Mouse (Mus musculus): Measurements from ENCODE around the gene Cdc42ep4. TPM values are rescaled to one million over a fixed set of nuclear protein-coding genes. Genes with fewer than 3 reads are reported as not detected.

Gene Cdc42ep4
- polyA plus RNA-seq, 1 experiment from 2014 or later, result 122 TPM

DNA sequence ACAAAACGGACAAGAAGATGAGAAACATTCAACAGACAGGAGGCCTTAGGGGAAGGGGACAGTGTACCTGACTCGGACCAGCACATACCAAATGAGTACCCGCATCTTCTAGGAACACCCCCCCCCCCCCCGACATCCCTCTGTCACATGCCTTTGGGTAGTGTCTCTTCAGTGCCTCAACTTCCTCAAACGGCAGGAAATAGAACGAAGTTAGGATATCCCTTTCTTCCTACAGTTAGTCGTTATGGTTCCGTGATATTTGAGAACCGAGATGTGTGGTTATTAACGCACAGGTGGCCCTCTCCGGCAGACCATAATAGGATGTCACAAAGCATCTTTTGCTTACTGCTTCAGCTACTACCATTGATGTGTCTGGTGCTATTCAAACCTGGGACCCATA lies 35.3 kb upstream of the Cdc42ep4 start:
- peak overlapping the region; percentile 61 for H3K4me2 ChIP-seq
- no peaks in the 10 kb centered on the region for H3K36me3 ChIP-seq
- 78% methylated on average over 11 of the region's 11 CpGs for WGBS
- H3K9me3 ChIP-seq, result no peaks in the 10 kb centered on the region
- H3K9ac ChIP-seq, result no peak overlapping the region
- H3K4me3 ChIP-seq, result no peak overlapping the region
- ATAC-seq (ENCODE audit: borderline replicate concordance, extremely low read depth, low FRiP score, low TSS enrichment), result no peak
- H3K27ac ChIP-seq, result peak overlapping the region; percentile 97
- H3K27me3 ChIP-seq, result no peaks in the 10 kb centered on the region
- H3K4me1 ChIP-seq, result peaks cover 78% of the 10 kb centered on the region

GRCm38 (mm10) chr11:113786395-113786794 lies 34.7 kb upstream of the Cdc42ep4 start:
- H3K27me3 ChIP-seq, result no peaks in the 10 kb centered on the region
- peaks cover 77% of the 10 kb centered on the region for H3K4me1 ChIP-seq
- H3K9me3 ChIP-seq, result no peaks in the 10 kb centered on the region
- H3K36me3 ChIP-seq, result no peaks in the 10 kb centered on the region
- H3K4me2 ChIP-seq, result peak overlapping the region; percentile 61
- no peak for ATAC-seq (ENCODE audit: borderline replicate concordance, extremely low read depth, low FRiP score, low TSS enrichment)
- peak overlapping the region; percentile 97 for H3K27ac ChIP-seq
- 37% methylated on average over 4 of the region's 4 CpGs for WGBS
- H3K9ac ChIP-seq, result peak overlapping the region; percentile 25
- peak overlapping the region; percentile 30 for H3K4me3 ChIP-seq

DNA sequence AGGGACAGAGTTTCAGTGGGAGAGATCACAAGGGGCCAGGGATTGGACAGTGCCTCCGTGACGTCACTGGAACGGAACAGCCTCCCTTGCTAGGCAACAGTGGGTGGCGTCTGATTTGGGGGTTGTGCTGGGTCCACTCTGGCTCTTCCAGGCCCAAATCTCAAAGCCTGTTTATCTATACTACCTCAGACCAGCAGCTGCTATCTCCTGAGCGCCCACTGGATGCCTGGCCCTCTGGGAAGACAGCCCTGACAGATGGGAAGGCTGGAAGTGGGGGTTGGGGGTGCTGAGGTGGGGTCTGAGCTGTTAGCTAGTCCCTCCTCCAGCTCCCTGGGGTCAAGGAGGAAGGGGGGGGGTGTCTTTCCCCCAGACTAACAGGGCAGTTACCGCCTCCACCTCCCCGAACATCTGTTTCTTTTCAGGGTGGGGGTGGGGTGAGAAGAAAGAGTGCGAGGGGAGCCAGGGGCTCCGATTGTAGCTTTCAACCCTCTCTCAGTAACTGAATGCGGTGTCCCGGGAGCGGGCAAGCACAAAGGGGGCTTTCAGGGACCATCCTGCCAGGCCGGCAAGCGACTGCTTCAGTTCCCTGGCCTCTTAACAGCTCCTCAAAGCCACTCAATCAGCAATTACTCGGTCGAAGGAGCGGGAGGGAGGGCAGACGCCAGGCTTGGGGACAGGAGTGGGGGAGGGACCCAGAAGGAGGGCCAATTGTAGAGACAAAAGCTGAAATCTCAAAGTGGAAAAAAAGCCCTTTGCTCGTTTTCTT lies 33.9 kb upstream of the Cdc42ep4 start:
- Histone ChIP-seq H3K9ac (peak overlapping the region; percentile 25), H3K36me3 (no peaks in the 10 kb centered on the region), H3K9me3 (no peaks in the 10 kb centered on the region), H3K4me3 (peak overlapping the region; percentile 30), H3K27me3 (no peaks in the 10 kb centered on the region), H3K27ac (peak overlapping the region; percentile 97), H3K4me1 (peaks cover 79% of the 10 kb centered on the region), H3K4me2 (peak overlapping the region; percentile 61)
- WGBS, result 6% methylated on average over 19 of the region's 19 CpGs
- ATAC-seq (ENCODE audit: borderline replicate concordance, extremely low read depth, low FRiP score, low TSS enrichment), result peak; percentile 76

DNA sequence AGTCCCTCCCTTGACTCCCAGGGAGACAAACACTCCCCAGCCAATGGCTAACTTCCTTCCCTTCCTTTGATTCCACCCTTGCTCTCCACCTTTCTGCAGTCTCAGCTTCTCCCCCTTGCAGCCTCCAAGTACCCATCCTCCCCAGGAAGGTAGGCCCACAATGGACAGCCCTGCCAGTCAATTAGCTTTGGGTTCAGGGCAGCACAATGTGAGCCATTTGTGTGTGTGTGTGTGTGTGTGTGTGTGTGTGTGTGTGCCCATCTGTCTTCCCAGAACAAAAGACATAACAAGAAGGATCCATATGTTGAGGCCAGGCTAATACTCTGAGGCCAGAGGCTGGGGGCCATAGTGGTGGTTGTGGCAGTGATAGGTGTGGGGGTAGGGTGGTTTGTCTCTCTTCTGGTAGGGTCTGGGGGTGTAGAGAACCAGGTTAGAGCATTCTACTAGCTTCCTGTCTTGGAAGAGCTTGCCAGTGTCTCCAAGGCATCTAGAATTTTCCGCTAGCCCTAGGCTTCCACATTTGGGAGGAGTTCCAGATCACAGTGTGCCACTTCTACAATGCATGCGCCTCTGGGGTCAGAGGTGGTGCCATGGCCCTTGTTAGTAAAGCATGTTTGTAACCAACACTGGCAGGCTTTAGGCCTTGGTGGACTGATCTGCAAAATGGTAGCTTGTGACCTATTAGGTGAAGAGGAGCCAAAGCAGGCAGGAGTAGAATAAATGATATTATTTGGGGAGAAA lies 33.1 kb upstream of the Cdc42ep4 start:
- Histone ChIP-seq H3K4me3 (no peak overlapping the region), H3K9me3 (no peaks in the 10 kb centered on the region), H3K27ac (peak overlapping the region; percentile 97), H3K27me3 (no peaks in the 10 kb centered on the region), H3K4me2 (peak overlapping the region; percentile 61), H3K36me3 (no peaks in the 10 kb centered on the region), H3K4me1 (peaks cover 83% of the 10 kb centered on the region), H3K9ac (no peak overlapping the region)
- WGBS, result 33% methylated on average over 2 of the region's 2 CpGs
- no peak for ATAC-seq (ENCODE audit: borderline replicate concordance, extremely low read depth, low FRiP score, low TSS enrichment)

GRCm38 (mm10) chr11:113782496-113782895 lies 30.8 kb upstream of the Cdc42ep4 start:
- WGBS, result 69% methylated on average over 2 of the region's 2 CpGs
- Histone ChIP-seq H3K9me3 (no peaks in the 10 kb centered on the region), H3K4me3 (no peak overlapping the region), H3K4me2 (no peak overlapping the region), H3K9ac (no peak overlapping the region), H3K4me1 (peaks cover 81% of the 10 kb centered on the region), H3K27ac (peak overlapping the region; percentile 60), H3K27me3 (no peaks in the 10 kb centered on the region), H3K36me3 (no peaks in the 10 kb centered on the region)
- no peak for ATAC-seq (ENCODE audit: borderline replicate concordance, extremely low read depth, low FRiP score, low TSS enrichment)

GRCm38 (mm10) chr11:113782006-113782405 lies 30.3 kb upstream of the Cdc42ep4 start:
- Histone ChIP-seq H3K36me3 (no peaks in the 10 kb centered on the region), H3K4me2 (no peak overlapping the region), H3K27me3 (no peaks in the 10 kb centered on the region), H3K9ac (no peak overlapping the region), H3K4me3 (no peak overlapping the region), H3K27ac (peak overlapping the region; percentile 60), H3K4me1 (peaks cover 81% of the 10 kb centered on the region), H3K9me3 (no peaks in the 10 kb centered on the region)
- ATAC-seq (ENCODE audit: borderline replicate concordance, extremely low read depth, low FRiP score, low TSS enrichment), result no peak
- WGBS, result 26% methylated on average over 2 of the region's 2 CpGs

DNA sequence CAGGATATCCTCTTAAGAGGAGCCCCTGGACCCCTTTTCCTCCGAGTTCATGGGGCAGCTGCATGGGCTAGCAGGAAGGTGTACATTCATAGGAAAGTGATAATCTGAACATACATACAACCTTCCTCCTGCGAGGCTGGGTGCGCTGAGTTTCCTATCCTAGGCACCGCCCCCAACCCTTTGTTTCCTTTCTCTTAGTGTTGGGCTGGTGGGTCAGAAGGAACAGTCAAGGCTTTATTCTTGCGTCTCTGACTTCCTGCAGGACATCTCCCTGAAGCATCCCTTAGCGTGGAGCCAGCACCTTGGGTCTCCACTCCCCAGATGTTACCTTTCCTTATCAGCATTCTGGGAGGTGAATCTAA lies 28.0 kb upstream of the Cdc42ep4 start:
- Histone ChIP-seq H3K27ac (peak overlapping the region; percentile 85; the same call in 1 of the 2 replicates), H3K4me2 (no peak overlapping the region; the same call in 1 of the 2 replicates), H3K9me3 (no peaks in the 10 kb centered on the region), H3K4me1 (peaks cover 64% of the 10 kb centered on the region), H3K27me3 (no peaks in the 10 kb centered on the region), H3K4me3 (no peak overlapping the region), H3K36me3 (no peaks in the 10 kb centered on the region), H3K9ac (no peak overlapping the region)
- no peak for ATAC-seq (ENCODE audit: borderline replicate concordance, extremely low read depth, low FRiP score, low TSS enrichment)
- WGBS, result 34% methylated on average over 6 of the region's 6 CpGs

DNA sequence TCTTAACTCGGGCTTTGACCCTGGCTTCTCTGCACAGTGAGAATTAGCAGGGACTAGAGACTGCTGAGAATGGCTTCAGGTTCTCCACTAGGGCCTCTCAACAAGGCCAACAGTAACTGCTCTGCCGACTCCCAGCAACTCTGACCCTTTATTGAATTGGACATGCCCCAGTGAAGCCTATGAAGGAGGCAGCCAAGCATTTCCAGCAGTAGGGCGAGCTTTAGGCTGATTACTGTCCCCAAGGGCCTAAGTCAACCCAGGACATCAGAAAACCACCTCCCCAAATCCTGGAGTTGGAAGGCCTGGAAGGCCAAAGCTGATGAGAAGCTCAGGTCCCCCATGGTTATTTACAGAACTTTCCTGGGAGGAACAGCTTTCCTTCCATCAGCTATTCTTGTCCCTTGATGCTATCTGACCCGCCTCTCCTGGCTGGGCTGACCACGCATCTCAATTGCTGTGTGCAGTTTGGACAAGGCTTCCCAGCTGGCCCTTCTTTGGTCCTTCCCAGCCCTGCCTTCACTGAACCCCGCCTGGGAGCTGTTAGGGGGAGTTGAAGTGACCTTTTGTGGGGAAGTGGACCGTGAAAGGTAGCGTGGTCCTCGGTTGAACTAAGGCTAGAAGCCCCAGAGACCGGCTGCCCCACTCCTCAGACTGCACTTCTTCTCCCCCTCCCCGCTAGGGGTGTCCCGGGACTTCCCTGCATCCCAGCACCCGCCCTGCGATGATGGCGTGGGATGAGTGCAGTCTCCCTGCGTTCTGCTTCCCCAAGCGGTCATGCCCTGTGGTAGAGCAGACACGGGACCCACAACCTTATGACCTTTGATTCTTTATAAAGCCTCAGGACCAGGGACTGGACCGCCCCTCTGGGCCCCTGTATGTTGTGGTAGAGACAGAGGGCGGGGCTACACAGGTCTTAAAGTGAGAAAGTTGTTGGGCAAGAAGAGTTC lies 27.3 kb upstream of the Cdc42ep4 start:
- 0 out of 2 replicates have a peak, but pooled peaks have one; percentile 7 for ATAC-seq (ENCODE audit: borderline replicate concordance, extremely low read depth, low FRiP score, low TSS enrichment)
- no peaks in the 10 kb centered on the region for H3K9me3 ChIP-seq
- H3K27me3 ChIP-seq, result no peaks in the 10 kb centered on the region
- no peak overlapping the region; the same call in 1 of the 2 replicates for H3K4me2 ChIP-seq
- no peak overlapping the region for H3K4me3 ChIP-seq
- peaks cover 59% of the 10 kb centered on the region for H3K4me1 ChIP-seq
- H3K27ac ChIP-seq, result peak overlapping the region; percentile 85
- 40% methylated on average over 20 of the region's 20 CpGs for WGBS
- H3K36me3 ChIP-seq, result no peaks in the 10 kb centered on the region
- no peak overlapping the region for H3K9ac ChIP-seq

DNA sequence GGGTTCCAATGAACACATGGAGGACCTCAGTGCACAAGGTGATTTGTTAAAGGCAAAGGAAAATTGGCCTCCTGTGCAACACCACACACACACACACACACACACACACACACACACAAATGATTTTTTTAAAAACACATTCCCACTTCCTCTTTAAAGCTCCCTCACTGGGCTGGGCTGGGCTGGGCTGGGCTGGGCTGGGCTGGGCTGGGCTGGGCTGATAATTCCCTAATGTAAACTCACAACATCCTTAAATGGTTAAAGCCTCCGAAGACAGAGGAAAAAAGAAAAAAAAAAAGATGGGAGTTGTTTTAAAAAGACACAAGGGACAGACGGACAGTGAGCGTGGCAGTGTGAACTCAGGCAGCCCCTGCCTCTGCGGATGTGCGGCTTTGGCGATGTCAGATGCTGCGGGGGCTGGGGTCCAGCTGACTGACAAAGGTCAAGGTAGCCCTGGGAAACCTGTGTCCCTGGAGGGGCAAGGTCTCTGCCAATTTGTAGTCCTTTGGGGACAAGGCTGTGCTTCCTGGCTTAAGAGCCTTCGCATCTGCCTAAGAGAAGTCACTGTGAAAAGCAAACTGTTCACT lies 26.3 kb upstream of the Cdc42ep4 start:
- peak overlapping the region; percentile 29 for H3K4me2 ChIP-seq
- peak; percentile 50; the same call in 1 of the 2 replicates for ATAC-seq (ENCODE audit: borderline replicate concordance, extremely low read depth, low FRiP score, low TSS enrichment)
- no peaks in the 10 kb centered on the region for H3K9me3 ChIP-seq
- no peak overlapping the region for H3K9ac ChIP-seq
- 28% methylated on average over 8 of the region's 8 CpGs for WGBS
- peak overlapping the region; percentile 85 for H3K27ac ChIP-seq
- H3K36me3 ChIP-seq, result no peaks in the 10 kb centered on the region
- no peaks in the 10 kb centered on the region for H3K27me3 ChIP-seq
- H3K4me3 ChIP-seq, result no peak overlapping the region
- H3K4me1 ChIP-seq, result peaks cover 59% of the 10 kb centered on the region

GRCm38 (mm10) chr11:113776851-113777511 lies 25.3 kb upstream of the Cdc42ep4 start:
- H3K4me2 ChIP-seq, result no peak overlapping the region
- peaks cover 53% of the 10 kb centered on the region for H3K4me1 ChIP-seq
- peak overlapping the region; percentile 13 for H3K27ac ChIP-seq
- 62% methylated on average over 14 of the region's 14 CpGs for WGBS
- no peak overlapping the region for H3K4me3 ChIP-seq
- H3K36me3 ChIP-seq, result no peaks in the 10 kb centered on the region
- no peak for ATAC-seq (ENCODE audit: borderline replicate concordance, extremely low read depth, low FRiP score, low TSS enrichment)
- no peaks in the 10 kb centered on the region for H3K9me3 ChIP-seq
- no peak overlapping the region for H3K9ac ChIP-seq
- no peaks in the 10 kb centered on the region for H3K27me3 ChIP-seq

- H3K4me2 ChIP-seq, result no peak overlapping the region
- peaks cover 31% of the 10 kb centered on the region for H3K4me1 ChIP-seq
- no peak overlapping the region for H3K9ac ChIP-seq
- H3K36me3 ChIP-seq, result no peaks in the 10 kb centered on the region
- no peaks in the 10 kb centered on the region for H3K9me3 ChIP-seq
- H3K27ac ChIP-seq, result no peak overlapping the region
- WGBS, result 95% methylated on average over 3 of the region's 3 CpGs
- no peak for ATAC-seq (ENCODE audit: borderline replicate concordance, extremely low read depth, low FRiP score, low TSS enrichment)
- no peak overlapping the region for H3K4me3 ChIP-seq
- no peaks in the 10 kb centered on the region for H3K27me3 ChIP-seq
These were observed 23.1 kb upstream of the Cdc42ep4 start for GRCm38 (mm10) chr11:113774773-113775172.

Data from lung, embryonic 15.5 days (tissue).